Mouse (Mus musculus): ENCODE measurements around the gene Mrpl9.

DNA sequence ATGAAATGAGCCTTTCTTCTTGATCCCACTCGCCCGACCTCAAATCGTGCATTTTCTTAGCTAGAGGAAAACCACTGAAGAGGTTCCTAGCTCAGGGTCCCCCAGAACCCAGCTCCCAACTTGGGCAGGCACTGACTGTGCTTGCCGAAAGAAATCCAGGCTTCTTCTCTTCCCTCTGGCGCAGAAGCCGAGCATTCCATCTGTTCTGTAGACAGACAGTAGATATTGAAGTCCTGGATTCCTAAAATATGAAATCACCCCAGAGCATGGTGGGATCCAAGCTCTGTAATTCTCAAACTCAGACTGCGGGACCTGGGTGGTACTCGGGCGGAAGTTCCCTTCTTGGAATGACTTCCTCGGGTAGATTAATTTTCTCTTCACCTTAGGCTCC, 30.0 kb downstream of the Mrpl9 start:
- TF ChIP-seq CTCF (IDR thresholded peaks at IDR 0.05; ENCODE audit: low read depth, low read length) (no peak), POLR2A (IDR thresholded peaks at IDR 0.05; ENCODE audit: insufficient read depth, low read length) (no peak), EP300 (IDR thresholded peaks at IDR 0.05; ENCODE audit: insufficient read depth, low read depth, low read length) (no peak)

All from ES-Bruce4 (cell line).